Mouse (Mus musculus) layer of hippocampus, postnatal 10 days (tissue): ENCODE results near the gene Cacna2d1. TPM values are rescaled to one million over a fixed set of nuclear protein-coding genes. Genes with fewer than 3 reads are reported as not detected.

Experiments
- DNase-seq, 2 experiments: peaks; one replicate each; pipeline ENCODE4 v3.0.0; 2021; ENCODE audit warnings: low spot score in 2 of 2
- long read RNA-seq: library from polyadenylated mRNA; stranded (forward); transcript quantifications from one replicate; pipeline ENCODE4 v2.0.0, GENCODE M21; 2023
- total RNA-seq, 2 experiments: library from RNA; stranded (reverse); gene quantifications; 2 replicates each; pipeline ENCODE4 v1.2.3; 2021

The Cacna2d1 gene
- total RNA-seq: 100 to 1,000 TPM; 123 to 131 TPM
- long read RNA-seq, partial matches to known transcripts: 1 of 12 reads
- long read RNA-seq, other reads (novel, unspliced or antisense): 9 of 12 reads

- peak; percentile 52 to 72 for DNase-seq
Measured at GRCm38 (mm10) chr5:15934376-15935233, at the start of gene Cacna2d1. Cacna2d1 (plus strand) TSS chr5:15934691.

GRCm38 (mm10) chr5:15895098-15895497, 39.4 kb upstream of the Cacna2d1 start:
- DNase-seq: no peak

- no peak for DNase-seq
Measured at GRCm38 (mm10) chr5:15896706-15897105, 37.8 kb upstream of the Cacna2d1 start.

GRCm38 (mm10) chr5:15906446-15906845, 28.0 kb upstream of the Cacna2d1 start:
- no peak for DNase-seq

- peak in 1 of 2 experiments; percentile 18 for DNase-seq
Measured at GRCm38 (mm10) chr5:15914931-15915330, 19.6 kb upstream of the Cacna2d1 start.

DNA sequence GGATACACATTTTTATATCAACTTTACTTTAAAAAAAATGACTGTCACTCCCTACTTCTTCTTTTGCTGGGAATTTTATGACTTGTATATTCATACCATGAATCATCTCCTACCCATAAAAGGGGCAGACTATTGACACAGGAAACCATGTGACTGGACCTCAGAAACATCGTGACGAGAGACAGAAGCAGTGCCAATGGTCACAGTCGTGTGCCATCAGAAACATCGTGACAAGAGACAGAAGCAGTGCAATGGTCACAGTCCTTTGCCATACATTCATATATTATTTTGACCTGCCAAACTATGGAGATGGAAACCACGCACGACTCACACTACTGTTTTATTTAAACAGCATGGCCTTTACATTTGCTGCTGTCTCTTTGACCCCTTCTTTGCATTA, 6.0 kb upstream of the Cacna2d1 start:
- DNase-seq: no peak

DNA sequence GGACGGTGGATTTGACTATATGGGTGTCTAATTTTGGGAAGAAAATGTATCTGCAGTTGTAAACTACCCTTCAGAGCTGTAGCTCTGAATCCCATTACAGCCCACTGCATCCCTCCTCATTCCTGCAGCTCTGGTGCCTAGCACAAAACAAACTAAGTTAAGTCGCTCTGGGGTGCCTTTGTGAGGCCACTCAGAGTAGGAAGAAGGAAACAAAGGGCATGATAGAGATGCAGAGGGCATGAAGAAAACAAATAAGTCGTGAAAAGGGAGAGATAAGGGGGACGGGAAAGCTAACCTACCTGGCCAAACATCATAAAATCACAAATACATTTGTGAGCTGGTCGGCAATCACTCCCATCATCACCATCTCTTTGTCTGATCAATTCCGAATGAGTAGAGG, 1.5 kb upstream of the Cacna2d1 start:
- DNase-seq: no peak

- peak in 1 of 2 experiments; percentile 48 for DNase-seq
Measured at GRCm38 (mm10) chr5:15933581-15934375, 713 bp upstream of the Cacna2d1 start.

- DNase-seq: peak in 1 of 2 experiments; percentile 39
Measured at GRCm38 (mm10) chr5:15935234-15935728, 790 bp downstream of the Cacna2d1 start.

DNA sequence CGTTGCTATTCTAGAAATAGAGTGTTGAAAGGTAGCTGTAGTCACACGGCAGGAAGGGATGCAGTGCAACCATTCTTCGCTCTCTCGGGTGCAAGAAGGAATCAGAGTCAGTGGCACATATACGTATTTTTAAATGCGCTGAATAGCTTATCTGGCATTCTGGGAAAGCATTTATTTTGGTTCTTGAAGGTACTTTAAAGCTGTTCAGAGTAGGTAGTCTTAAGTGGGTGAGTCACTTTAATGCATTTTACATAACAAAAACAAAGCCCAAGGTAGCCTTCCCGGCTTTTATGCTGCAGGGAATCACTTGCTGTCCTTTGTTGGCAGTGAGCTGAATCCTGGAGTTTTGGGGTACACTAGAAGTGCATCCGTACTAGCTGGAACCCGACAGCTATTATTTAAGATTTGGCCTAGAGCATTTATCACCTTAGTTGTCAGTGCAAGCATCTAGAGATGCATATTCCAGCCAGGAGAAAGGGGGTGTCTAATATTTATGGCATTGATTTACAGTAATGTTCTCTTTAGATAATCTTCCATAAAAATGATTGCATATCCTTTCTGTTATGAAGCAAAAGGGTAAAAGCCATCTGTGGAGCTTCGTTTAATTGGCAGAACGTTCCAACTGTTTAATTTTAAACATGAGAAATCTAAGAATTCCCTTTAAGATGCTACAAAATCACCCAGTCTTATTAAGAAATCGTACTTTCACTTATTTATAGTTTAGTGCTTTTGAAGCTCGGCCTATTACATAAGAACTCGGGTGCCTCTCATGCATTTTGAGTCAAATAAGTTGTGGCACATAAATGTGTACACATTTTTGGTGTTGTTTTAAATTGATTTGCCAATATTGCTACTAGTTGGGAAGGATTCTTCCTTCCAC, 1.6 kb downstream of the Cacna2d1 start:
- DNase-seq: no peak

DNA sequence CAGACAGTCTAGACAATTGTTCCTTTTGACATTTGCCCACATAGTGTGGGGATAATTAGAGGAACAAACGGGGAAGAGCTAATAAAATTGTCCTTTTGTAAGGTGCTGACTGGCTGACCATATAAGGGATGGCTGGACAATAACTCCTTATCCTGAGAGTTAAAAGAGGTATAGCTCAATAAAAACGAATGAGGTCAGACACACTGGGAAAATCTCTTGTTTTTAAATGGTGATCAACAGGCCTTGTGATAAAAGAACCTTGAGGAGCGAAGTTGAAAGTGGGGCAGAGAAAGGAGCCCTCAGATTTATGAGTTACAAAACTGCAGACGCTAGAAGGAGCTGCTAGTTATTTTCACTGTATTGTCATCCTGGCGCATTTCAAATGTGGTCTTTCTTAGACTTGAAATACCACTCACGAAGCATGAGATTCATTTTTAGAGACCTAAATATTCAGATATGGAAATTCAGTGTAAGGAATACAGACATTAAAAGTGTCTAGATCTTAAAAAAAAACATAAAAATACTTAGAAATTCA, 6.8 kb downstream of the Cacna2d1 start:
- no peak for DNase-seq

DNA sequence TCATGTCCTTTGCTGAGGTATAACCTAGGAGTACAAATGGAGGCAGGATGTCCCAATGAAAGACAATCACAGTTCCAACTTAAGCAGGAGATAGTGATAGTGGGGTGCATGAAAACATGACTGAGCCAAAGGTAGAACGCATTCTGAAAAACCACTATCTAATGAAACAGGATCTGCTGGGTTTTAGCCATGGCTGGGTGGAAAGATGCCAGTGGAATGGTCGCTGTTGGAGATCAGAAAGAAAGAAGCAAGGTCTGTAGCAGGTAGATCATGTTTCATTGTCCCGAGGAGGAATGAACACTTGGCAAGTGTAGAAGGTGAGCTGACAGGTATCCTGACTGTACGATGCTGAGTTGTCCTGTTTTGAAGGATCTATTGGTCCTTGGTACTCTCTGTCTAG, 7.6 kb downstream of the Cacna2d1 start:
- no peak for DNase-seq

DNA sequence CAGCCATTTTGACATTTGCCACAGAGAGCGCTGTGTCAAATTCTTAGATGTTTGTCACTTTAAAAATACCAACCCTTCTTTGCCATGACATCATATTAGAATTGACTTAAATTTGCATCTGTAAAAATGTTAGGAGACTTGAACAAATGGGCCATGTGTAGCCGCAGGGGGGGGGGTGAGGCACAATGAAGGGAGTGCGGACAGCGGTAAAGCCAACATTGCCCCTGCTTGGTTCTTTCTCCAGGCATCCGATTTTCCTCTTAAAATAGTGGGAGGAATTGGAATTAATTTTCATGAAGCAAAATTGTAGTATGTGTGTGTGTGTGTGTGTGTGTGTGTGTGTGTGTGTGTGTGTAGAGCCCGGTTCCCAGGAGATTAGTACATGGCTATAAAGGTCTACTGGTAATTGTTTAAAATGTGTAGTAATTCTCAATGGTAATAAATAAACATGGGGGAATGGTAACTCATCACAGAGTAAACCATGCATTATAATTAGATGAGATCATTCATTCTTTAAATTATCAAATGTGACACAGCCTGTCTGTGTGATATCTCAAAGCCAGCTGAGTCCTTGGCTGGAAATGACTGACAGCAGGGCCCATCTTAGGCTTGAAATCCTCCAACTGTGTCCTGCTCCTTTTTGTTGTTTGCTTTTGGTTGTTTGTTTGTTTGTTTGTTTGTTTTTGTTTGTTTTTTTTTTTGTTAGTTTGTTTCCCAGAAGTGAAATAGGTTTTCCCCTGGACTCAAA, 14.0 kb downstream of the Cacna2d1 start:
- DNase-seq: no peak

DNA sequence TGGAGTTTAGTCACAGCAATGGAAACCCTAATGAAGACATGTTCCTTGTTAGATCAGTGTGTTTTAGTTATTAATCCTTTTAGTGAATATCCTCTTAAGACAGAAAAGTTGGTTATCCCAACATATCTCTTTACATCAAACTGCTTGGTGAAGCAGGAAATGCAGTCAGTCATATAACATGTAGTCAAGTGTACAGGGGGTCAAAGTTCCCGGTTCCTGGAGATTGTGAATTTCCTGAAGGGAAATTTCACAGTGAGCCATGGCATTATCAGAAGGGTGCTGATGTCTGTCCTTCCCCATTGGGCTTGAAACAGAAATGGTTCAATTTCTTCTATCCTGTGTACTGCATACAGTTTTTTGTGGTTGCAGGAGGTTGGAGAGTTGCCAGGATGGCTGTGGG, 25.3 kb downstream of the Cacna2d1 start:
- no peak for DNase-seq

- DNase-seq: peak in 1 of 2 experiments; percentile 22
Measured at GRCm38 (mm10) chr5:15961866-15962265, 27.4 kb downstream of the Cacna2d1 start.

GRCm38 (mm10) chr5:15966888-15967287, 32.4 kb downstream of the Cacna2d1 start:
- DNase-seq: no peak

- no peak for DNase-seq
Measured at GRCm38 (mm10) chr5:15971821-15972220, 37.3 kb downstream of the Cacna2d1 start.

GRCm38 (mm10) chr5:15972351-15972750, 37.9 kb downstream of the Cacna2d1 start:
- no peak for DNase-seq

DNA sequence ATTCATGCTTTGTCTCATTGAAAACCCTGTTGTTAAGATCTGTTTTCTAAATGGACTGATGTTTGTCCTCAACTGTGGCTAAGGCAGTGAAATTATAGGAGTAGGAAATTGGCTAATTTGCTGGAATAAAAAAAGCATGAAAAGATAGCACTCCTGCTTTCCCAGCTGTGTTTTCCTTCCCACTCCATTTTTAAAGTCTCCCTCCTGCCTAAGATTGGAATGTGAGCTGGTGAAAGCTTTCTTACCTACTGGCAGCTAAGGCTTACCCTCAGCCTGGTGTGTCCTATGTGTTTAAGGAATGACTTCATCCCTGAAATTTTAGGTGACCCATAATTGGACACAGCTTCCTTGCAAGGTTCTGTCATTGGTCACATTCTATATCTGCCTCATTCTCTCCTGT, 40.2 kb downstream of the Cacna2d1 start:
- DNase-seq: no peak

DNA sequence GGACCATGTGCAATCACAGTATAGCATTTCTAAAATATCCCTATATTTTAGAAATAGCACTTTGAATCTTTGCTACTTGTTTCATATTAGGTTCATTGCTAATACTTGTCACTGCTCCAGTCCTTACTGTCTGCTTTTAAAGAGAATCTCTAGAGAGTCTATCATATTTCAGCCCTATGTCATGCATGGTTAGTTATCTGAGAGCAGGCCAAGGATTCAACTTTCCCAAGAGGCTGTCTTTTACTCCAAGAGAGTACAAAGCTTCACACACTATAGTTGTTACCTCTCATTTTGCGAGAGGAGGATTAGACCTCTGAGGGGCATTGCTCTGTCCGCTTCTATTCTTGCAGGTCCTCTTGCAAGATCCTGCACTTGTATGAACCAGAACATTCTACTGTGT, 44.7 kb downstream of the Cacna2d1 start:
- DNase-seq: no peak
